Mouse (Mus musculus): ENCODE results near the gene Rapgef1. TPM values are rescaled to one million over a fixed set of nuclear protein-coding genes. Genes with fewer than 3 reads are reported as not detected.

Rapgef1 gene
- polyA plus RNA-seq, 1 experiment from 2014 or later: 19.9 TPM

GRCm38 (mm10) chr2:29751497-29751896, 132.0 kb downstream of the Rapgef1 start, which contains the start of gene Gm13420:
Gene Gm13420, minus strand, starts transcription at chr2:29751685.
- Histone ChIP-seq H3K36me3 (replicated peaks; ENCODE audit: control insufficient read depth, insufficient read depth) (no peaks in the 10 kb centered on the region), H3K4me1 (replicated peaks; ENCODE audit: control insufficient read depth, insufficient read depth, low read length) (no peaks in the 10 kb centered on the region), H3K4me2 (replicated peaks) (peak within 1 kb of the TSS; percentile 29), H3K27me3 (ENCODE audit: control insufficient read depth, insufficient read depth, low read length) (peaks cover 50% of the 10 kb centered on the region), H3K9me3 (ENCODE audit: control insufficient read depth, low read length) (no peaks in the 10 kb centered on the region), H3K27ac (no peak within 1 kb of the TSS), H3K9ac (no peak within 1 kb of the TSS), H3K4me3 (replicated peaks; ENCODE audit: low read length) (0 out of 2 replicates have a peak within 1 kb of the TSS, but pooled peaks have one; percentile 4)
- DNase-seq (ENCODE audit: low spot score) (no peak), ATAC-seq (ENCODE audit: low FRiP score) (no peak)
- 5% methylated on average over 28 of the region's 28 CpGs for WGBS

DNA sequence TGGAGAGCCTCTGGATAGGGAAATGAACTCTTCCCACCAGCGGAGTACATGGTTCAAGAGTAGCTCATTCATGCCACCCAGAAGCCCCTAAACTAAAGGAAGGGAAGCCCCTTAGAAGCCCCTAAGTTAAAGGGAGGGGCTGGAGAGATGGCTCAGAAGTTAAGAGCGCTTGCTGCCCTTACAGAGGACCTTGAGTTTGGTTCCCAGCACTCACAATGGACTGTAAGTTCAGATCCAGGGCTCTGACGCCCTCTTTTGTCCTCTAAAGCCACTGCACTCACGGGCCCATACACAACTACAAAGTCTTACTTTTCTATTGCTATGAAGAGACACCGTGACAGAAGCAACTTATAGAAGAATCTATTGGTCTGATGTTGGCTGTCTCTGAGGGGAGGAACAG, 132.9 kb downstream of the Rapgef1 start:
- 84% methylated on average over 5 of the region's 5 CpGs for WGBS
- Histone ChIP-seq H3K4me1 (replicated peaks; ENCODE audit: control insufficient read depth, insufficient read depth, low read length) (no peaks in the 10 kb centered on the region), H3K4me3 (replicated peaks; ENCODE audit: low read length) (no peak overlapping the region), H3K36me3 (replicated peaks; ENCODE audit: control insufficient read depth, insufficient read depth) (no peaks in the 10 kb centered on the region), H3K9ac (no peak overlapping the region), H3K4me2 (replicated peaks) (no peak overlapping the region), H3K27ac (no peak overlapping the region), H3K9me3 (ENCODE audit: control insufficient read depth, low read length) (no peaks in the 10 kb centered on the region), H3K27me3 (ENCODE audit: control insufficient read depth, insufficient read depth, low read length) (peaks cover 42% of the 10 kb centered on the region)
- DNase-seq (ENCODE audit: low spot score) (no peak), ATAC-seq (ENCODE audit: low FRiP score) (no peak)

GRCm38 (mm10) chr2:29755693-29756092, 136.2 kb downstream of the Rapgef1 start:
- H3K4me1 ChIP-seq (replicated peaks; ENCODE audit: control insufficient read depth, insufficient read depth, low read length): no peaks in the 10 kb centered on the region
- ATAC-seq (ENCODE audit: low FRiP score) (no peak), DNase-seq (ENCODE audit: low spot score) (no peak)
- H3K9ac ChIP-seq: no peak overlapping the region
- no peak overlapping the region for H3K4me3 ChIP-seq (replicated peaks; ENCODE audit: low read length)
- H3K9me3 ChIP-seq (ENCODE audit: control insufficient read depth, low read length): no peaks in the 10 kb centered on the region
- H3K4me2 ChIP-seq (replicated peaks): no peak overlapping the region
- no peaks in the 10 kb centered on the region for H3K36me3 ChIP-seq (replicated peaks; ENCODE audit: control insufficient read depth, insufficient read depth)
- H3K27me3 ChIP-seq (ENCODE audit: control insufficient read depth, insufficient read depth, low read length): peaks cover 25% of the 10 kb centered on the region
- H3K27ac ChIP-seq: no peak overlapping the region

DNA sequence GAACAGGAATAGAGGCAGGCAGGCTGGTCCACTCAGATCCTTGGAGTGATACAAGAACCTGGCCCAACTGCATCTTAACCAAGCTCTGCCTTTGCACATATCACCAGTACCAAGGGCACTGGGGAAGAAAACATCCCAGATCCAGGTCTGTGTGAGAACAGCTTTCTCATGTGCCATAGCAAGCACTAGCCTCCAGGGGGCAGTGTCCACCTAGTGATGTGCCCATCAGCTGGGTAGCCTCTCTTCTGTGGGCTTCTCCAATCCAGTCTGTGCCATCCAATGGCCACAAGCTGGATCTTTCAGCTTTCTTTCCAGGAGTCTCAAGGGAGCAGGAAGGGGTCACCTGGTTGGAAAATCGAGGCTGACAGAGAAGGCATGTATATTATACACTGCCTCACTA, 145.3 kb downstream of the Rapgef1 start:
- H3K27me3 ChIP-seq (ENCODE audit: control insufficient read depth, insufficient read depth, low read length): no peaks in the 10 kb centered on the region
- H3K36me3 ChIP-seq (replicated peaks; ENCODE audit: control insufficient read depth, insufficient read depth): no peaks in the 10 kb centered on the region
- no peak overlapping the region for H3K9ac ChIP-seq
- ATAC-seq (ENCODE audit: low FRiP score) (peak; percentile 68; the same call in 1 of the 2 replicates), DNase-seq (ENCODE audit: low spot score) (peak; percentile 72)
- H3K4me1 ChIP-seq (replicated peaks; ENCODE audit: control insufficient read depth, insufficient read depth, low read length): no peaks in the 10 kb centered on the region
- WGBS: 5% methylated on average over 1 of the region's 1 CpGs
- H3K4me2 ChIP-seq (replicated peaks): no peak overlapping the region
- no peak overlapping the region for H3K4me3 ChIP-seq (replicated peaks; ENCODE audit: low read length)
- no peaks in the 10 kb centered on the region for H3K9me3 ChIP-seq (ENCODE audit: control insufficient read depth, low read length)
- no peak overlapping the region for H3K27ac ChIP-seq

- H3K4me3 ChIP-seq (replicated peaks; ENCODE audit: low read length): no peak overlapping the region
- no peaks in the 10 kb centered on the region for H3K36me3 ChIP-seq (replicated peaks; ENCODE audit: control insufficient read depth, insufficient read depth)
- H3K4me2 ChIP-seq (replicated peaks): no peak overlapping the region
- DNase-seq (ENCODE audit: low spot score): no peak
- no peaks in the 10 kb centered on the region for H3K4me1 ChIP-seq (replicated peaks; ENCODE audit: control insufficient read depth, insufficient read depth, low read length)
- ATAC-seq (ENCODE audit: low FRiP score): no peak
- WGBS: 74% methylated on average over 11 of the region's 11 CpGs
- H3K27me3 ChIP-seq (ENCODE audit: control insufficient read depth, insufficient read depth, low read length): no peaks in the 10 kb centered on the region
- H3K9me3 ChIP-seq (ENCODE audit: control insufficient read depth, low read length): no peaks in the 10 kb centered on the region
- H3K27ac ChIP-seq: no peak overlapping the region
- no peak overlapping the region for H3K9ac ChIP-seq
These were observed 148.6 kb downstream of the Rapgef1 start for GRCm38 (mm10) chr2:29767976-29768709.

DNA sequence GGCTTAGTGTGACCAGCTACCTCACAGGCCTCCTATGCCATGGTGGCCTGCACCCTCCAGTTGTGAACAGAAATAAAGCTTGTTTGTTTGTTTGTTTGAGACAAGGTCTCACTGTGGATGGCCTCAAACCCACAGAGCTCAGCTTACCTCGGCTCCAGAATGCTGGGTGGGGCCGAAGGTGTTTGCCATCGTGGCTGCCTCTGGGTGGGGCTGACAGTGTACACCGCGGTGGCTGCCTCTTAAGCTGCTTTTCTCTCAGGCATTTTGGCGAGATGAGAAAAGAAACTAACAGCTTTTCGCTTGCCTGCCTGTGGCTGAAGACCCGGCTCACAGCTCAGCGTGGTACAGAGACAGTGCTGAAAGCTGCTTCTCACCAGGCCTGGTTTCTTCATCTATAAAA, 149.4 kb downstream of the Rapgef1 start:
- no peaks in the 10 kb centered on the region for H3K9me3 ChIP-seq (ENCODE audit: control insufficient read depth, low read length)
- DNase-seq (ENCODE audit: low spot score): no peak
- H3K4me1 ChIP-seq (replicated peaks; ENCODE audit: control insufficient read depth, insufficient read depth, low read length): no peaks in the 10 kb centered on the region
- H3K9ac ChIP-seq: no peak overlapping the region
- H3K36me3 ChIP-seq (replicated peaks; ENCODE audit: control insufficient read depth, insufficient read depth): no peaks in the 10 kb centered on the region; the same call in 1 of the 2 replicates
- no peaks in the 10 kb centered on the region for H3K27me3 ChIP-seq (ENCODE audit: control insufficient read depth, insufficient read depth, low read length)
- H3K4me3 ChIP-seq (replicated peaks; ENCODE audit: low read length): no peak overlapping the region
- 76% methylated on average over 9 of the region's 9 CpGs for WGBS
- no peak for ATAC-seq (ENCODE audit: low FRiP score)
- no peak overlapping the region for H3K4me2 ChIP-seq (replicated peaks)
- no peak overlapping the region for H3K27ac ChIP-seq

DNA sequence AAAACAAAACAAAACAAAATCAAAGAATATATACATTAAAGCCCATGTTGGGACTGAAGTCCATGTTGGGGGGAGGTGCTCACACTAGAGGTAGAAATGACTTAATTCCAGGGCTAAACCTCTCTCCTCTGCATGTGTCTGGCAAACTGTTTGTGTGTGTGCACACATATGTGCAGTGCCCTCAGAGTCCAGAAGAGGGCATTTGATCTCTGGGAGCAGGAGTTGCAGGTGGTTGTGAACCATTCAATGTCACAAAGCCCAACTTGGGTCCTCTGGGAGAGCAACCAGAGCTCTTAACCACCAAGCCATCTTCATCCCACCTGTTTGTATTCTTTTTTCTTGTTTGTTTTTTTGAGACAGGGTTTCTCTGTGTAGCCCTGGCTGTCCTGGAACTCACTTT, 150.6 kb downstream of the Rapgef1 start:
- no peak overlapping the region for H3K9ac ChIP-seq
- no peaks in the 10 kb centered on the region for H3K4me1 ChIP-seq (replicated peaks; ENCODE audit: control insufficient read depth, insufficient read depth, low read length)
- H3K4me2 ChIP-seq (replicated peaks): no peak overlapping the region
- H3K27ac ChIP-seq: no peak overlapping the region
- DNase-seq (ENCODE audit: low spot score) (no peak), ATAC-seq (ENCODE audit: low FRiP score) (no peak)
- H3K27me3 ChIP-seq (ENCODE audit: control insufficient read depth, insufficient read depth, low read length): no peaks in the 10 kb centered on the region
- no peaks in the 10 kb centered on the region for H3K9me3 ChIP-seq (ENCODE audit: control insufficient read depth, low read length)
- peaks cover 5% of the 10 kb centered on the region; the same call in 1 of the 2 replicates for H3K36me3 ChIP-seq (replicated peaks; ENCODE audit: control insufficient read depth, insufficient read depth)
- no peak overlapping the region for H3K4me3 ChIP-seq (replicated peaks; ENCODE audit: low read length)

GRCm38 (mm10) chr2:29771611-29772461, 152.3 kb downstream of the Rapgef1 start:
- Histone ChIP-seq H3K4me2 (replicated peaks) (no peak overlapping the region), H3K4me3 (replicated peaks; ENCODE audit: low read length) (no peak overlapping the region), H3K27ac (no peak overlapping the region), H3K36me3 (replicated peaks; ENCODE audit: control insufficient read depth, insufficient read depth) (peaks cover 10% of the 10 kb centered on the region), H3K27me3 (ENCODE audit: control insufficient read depth, insufficient read depth, low read length) (no peaks in the 10 kb centered on the region), H3K4me1 (replicated peaks; ENCODE audit: control insufficient read depth, insufficient read depth, low read length) (no peaks in the 10 kb centered on the region), H3K9ac (no peak overlapping the region), H3K9me3 (ENCODE audit: control insufficient read depth, low read length) (no peaks in the 10 kb centered on the region)
- DNase-seq (ENCODE audit: low spot score) (no peak), ATAC-seq (ENCODE audit: low FRiP score) (no peak)
- 92% methylated on average over 8 of the region's 8 CpGs for WGBS

- Histone ChIP-seq H3K36me3 (replicated peaks; ENCODE audit: control insufficient read depth, insufficient read depth) (peaks cover 25% of the 10 kb centered on the region), H3K4me1 (replicated peaks; ENCODE audit: control insufficient read depth, insufficient read depth, low read length) (no peaks in the 10 kb centered on the region), H3K4me2 (replicated peaks) (no peak overlapping the region), H3K9ac (no peak overlapping the region), H3K4me3 (replicated peaks; ENCODE audit: low read length) (no peak overlapping the region), H3K27me3 (ENCODE audit: control insufficient read depth, insufficient read depth, low read length) (no peaks in the 10 kb centered on the region), H3K27ac (no peak overlapping the region), H3K9me3 (ENCODE audit: control insufficient read depth, low read length) (no peaks in the 10 kb centered on the region)
- DNase-seq (ENCODE audit: low spot score) (no peak), ATAC-seq (ENCODE audit: low FRiP score) (no peak)
- WGBS: 94% methylated on average over 4 of the region's 4 CpGs
These were observed 153.8 kb downstream of the Rapgef1 start for GRCm38 (mm10) chr2:29773323-29773722.
